Mouse (Mus musculus): Measurements from ENCODE around the gene Rnf130.
"Not testable (repeated sequence)": the region's sequence is repeated elsewhere in the genome, so short reads cannot be mapped to it uniquely, and the experiment has no call there.

Rnf130 gene

DNA sequence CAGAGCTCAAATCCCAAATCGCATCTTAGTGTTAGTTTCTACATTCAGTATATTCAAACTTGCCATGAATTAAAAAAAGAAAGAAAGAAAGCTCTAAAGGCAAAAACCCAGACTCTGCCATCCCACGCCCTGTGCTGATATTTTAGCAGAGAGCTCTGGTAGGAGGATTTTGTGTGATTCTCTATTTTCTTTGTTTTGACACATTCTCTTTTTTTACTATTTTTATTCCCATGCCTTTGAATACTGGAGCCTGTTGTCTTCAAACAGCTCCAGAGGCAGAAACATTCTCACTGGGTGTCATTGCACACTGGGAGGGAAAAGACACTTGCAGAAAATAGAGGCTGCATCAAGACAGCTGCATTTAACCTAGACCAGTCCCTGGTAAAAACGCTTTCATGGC, 61.1 kb downstream of the Rnf130 start:
- DNase-seq (ENCODE audit: low read depth, low spot score): no peak

DNA sequence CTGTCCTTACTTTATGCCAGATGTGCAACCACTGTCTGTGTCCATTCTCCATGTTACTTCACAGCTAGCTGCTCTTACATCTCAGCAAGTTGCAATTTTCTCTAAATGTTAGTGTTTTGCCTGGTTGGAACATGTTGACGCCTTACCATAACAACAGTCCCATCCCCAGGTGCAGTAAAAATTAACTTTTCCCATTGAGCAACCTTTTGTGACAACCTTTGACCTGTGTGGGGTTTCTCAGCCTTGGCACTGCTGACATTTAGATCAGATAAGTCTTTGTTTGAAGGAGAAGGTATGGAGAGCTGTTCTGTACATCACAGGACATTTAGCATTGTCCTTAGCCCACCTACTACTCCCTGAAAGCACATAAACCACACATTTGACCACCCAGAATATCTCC, 64.7 kb downstream of the Rnf130 start:
- DNase-seq (ENCODE audit: low read depth, low spot score): no peak

DNA sequence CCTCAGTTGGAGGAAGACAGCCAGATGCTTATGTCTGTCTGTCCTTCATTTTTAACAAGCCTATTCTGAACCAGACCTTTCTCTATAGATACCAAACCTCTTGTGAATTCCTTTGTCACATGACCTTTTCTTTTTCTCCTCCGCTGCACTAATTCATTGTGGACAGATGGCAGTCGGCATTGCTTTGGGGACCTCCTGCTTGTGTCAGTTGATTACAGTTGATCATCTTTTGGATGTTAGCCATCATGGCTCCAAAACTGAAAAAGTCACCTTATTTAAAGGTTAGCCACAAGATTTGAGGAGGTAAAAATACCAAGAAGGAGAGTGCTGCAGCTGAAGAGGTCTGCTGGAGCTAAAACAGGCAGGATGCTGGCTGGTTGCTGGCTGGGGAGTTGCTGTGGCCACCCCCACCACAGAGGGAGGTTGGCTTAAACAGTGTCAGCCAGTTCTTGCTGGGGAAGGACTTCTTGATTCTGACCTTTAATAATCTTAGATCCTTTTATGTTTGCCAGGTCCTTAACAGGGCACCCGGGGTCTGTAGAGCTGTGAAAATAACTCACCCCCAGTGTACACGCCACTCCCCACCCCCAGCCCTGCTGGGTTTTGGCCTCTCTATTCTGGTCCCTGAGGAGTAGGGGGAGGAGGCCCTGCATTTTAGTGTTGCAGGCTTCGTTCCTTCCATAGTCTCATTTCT, 66.0 kb downstream of the Rnf130 start:
- no peak for DNase-seq (ENCODE audit: low read depth, low spot score)

DNA sequence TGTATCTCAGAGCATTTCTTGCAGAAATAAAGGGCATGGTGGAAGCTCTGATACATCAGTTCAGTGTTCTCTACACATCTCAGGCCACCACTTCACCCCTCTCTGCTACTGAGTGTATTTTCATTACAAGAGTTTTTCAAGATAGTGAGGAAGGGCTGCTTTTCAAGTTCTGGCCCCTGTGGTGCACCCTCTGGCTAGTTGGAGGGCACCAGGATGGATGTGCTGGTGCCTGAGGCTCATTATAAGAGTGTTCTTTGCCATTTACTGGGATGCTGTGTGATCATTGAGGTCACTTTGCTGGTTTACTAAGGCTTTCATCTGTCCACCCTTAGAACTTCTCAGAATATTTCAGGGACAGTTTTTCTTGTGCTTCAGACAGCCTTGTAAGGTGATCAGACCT, 66.5 kb downstream of the Rnf130 start:
- DNase-seq (ENCODE audit: low read depth, low spot score): no peak

DNA sequence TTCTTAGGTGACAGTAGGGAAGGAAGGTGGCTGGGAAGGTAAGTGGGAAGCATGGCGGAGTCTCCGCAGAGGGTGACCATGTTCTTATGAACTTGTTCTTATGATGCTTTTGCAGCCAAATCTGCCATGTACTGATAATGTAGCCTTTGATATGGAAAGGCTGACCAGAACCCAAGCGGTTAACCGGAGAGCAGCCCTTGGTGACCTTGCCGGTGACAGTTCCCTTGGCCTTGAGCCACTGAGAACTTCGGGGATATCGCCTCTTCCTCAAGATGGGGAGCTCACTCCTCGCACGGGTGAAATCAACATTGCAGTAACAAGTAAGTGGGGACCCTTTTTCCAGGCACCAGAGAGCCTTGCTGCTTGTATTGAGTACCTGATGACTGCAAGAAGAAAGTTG, 70.5 kb downstream of the Rnf130 start:
- no peak for DNase-seq (ENCODE audit: low read depth, low spot score)

DNA sequence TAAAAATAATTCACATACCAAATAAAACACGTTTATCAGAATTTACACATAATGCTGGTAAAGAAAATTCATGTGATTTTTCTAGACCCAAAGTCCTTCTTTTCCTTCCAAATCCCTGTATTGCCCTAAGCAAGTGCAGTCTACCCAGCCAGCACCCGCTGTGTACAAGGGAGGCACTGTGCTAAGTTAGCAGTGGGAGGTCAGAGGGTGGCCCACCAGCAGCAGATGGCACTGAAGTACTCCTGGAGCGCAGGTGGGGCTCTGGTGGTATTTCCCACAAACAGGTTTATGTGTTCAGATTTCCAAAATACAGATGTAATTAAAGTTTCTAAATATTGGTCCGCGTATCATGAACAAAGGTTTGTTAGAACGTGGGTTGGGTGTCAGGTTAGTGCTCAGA, 71.9 kb downstream of the Rnf130 start:
- DNase-seq (ENCODE audit: low read depth, low spot score): no peak

DNA sequence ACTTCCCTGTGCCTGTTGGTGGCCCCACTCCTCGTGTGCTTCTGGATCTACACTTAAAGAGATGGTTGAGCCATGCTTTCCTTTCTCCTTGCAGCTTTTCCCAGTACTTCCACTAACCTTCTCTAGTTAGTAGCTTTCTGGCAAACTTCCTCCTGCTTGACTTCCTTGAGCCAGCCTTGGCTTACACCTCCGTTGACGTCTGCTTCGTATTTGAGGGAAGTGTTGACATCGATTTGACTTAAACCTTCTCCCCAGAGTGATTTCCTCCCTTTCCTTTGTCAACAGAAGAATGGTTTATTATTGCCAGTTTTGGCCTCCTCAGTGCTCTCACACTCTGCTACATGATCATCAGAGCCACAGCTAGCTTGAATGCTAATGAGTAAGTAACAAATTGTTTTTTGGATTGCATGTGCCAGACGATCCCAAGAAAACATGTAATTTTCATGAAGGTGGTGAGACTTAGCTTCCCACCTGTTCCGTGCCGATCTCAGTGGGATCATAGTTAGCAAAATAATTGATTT, 73.9 kb downstream of the Rnf130 start:
- DNase-seq (ENCODE audit: low read depth, low spot score): no peak

DNA sequence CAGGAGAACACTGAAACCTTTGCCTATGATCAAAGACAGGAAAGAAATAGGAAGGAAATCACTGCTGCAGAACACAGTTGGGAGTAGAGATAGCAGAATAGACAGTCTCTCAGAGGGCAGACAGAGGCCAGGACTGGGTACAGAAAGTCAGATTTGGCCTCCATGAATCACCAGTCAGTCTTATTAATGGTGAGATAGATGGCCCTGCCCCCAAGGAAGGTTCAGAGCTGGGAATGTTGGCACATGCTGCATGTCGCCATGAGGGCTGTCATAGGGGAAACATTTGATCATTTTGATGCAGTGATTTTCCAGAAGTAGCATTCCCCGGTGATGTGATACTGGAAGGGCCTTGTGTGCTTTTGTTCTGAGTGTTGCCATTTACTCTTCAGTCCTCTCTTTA, 74.5 kb downstream of the Rnf130 start:
- no peak for DNase-seq (ENCODE audit: low read depth, low spot score)

DNA sequence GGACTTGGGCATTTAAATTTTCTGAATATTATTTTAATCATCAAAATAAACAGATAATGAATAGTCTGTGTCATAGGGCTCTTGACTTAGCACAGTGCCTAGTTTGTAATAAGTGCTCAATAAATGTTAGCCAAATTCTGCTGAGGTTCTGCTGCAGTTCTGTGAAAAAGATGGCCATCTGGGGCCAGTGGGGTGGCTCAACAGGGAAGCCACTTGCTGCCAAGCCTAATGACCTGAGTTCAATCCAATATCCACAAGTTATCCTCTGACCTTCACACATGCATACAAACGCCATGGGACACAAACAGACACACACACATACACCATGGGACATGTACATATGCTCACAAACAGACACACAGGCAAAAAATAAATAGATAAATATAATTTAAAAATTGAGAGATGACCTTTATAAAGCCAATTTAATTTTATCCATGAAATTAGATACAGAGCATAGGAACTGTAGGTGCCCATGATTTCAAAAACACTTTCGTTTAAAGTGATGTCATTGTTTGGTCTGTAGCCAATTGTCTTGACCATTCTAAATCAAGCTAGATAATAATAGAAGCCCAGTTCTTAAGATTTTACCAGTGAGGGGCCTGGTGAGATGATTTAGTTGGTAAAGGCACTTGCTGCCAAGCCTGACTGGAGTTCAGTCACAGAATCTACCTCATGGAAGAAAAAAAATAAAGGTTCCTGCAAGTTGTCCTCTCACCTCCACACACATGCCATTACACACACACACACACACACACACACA, 75.6 kb downstream of the Rnf130 start:
- no peak for DNase-seq (ENCODE audit: low read depth, low spot score)

DNA sequence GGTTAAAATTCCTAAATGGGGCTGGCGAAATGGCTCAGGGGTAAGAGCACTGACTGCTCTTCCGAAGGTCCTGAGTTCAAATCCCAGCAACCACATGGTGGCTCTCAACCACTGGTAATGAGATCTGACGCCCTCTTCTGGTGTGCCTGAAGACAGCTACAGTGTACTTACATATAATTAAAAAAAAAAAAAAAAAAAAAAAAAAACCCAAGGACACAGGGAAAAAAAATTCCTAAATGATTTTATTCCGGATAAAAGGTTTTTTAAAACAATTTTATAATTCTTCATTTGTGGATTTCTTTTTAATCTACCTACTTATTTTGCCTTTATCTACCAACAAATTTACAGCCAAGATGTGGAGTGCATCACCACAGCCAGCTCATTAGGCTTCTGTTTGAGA, 76.8 kb downstream of the Rnf130 start:
- not testable (repeated sequence) for DNase-seq (ENCODE audit: low read depth, low spot score)

DNA sequence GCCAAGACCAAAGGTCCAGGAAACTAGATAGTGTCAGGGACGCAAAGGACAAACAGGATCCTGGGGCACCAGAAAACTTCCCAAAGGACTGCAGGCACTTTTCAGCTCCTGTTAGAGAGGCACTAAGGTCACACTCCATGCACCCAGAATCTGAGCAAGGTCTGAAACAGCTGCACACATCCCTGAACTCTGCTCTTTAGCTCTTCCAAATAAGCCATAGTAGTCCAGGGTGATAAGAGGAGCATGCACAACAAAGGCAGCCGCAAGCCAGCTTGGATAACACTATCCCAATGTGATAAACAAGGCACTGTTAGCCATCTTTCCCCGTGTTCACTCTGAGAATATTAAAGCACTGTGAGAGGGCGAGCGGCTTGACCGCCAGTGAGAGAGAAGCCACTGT, 78.9 kb downstream of the Rnf130 start:
- DNase-seq (ENCODE audit: low read depth, low spot score): no peak

DNA sequence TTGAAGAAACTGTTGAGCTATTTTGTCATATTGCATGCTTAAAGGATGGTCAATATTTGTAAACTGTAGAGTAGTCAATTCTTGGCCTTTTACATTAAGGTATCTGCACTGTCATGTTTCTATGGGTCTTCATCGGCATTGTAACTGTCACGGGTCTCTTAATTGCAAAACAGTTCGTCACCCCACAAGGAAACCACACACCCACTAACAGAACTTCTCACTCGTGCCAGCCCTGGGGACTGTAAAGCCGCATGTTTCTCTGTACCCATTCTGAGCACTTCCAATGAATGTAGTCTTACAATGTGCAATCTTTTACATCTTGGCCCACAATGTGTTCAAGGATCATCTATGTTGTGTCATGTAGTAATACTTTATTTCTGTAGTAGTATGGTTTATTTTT, 80.1 kb downstream of the Rnf130 start:
- no peak for DNase-seq (ENCODE audit: low read depth, low spot score)

DNA sequence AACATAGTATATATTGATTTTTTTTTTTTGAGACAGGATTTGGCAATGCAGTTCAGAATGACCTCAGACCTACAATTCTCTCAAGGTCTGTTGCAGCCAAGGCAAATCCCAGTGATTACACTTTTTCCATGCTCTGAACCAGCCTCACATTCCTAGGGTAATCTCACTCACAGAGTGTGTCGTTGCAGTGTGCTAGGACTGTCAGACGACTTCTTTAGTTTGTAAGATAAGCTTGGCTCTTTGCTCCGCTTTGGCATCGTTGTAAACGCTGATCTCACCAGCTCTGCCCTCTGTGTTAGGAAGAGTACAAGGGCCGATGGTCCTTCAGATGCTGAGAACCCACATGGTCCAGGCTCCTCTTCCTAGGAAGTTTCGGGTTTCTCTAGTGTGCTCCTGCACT, 80.9 kb downstream of the Rnf130 start:
- no peak for DNase-seq (ENCODE audit: low read depth, low spot score)

DNA sequence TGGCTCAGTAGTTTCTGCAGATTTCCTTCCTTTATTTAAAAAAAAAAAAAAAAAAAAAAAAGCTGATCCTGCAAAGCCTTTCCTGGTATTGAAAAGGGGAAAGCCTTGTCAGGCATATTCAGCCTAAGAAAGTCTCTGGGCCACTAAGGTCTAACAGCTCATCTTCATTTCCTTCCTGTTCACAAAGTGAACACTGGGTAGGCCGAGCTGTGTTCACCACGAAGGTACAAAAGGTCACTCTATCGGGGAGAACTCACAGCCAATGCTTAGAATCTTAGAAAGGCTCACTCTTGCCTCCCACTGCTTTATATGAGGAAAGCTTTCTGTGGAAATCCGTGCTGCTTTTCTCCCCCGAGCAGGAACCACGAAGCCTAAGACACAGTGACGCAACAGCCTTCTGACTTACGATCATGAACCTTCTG, 83.7 kb downstream of the Rnf130 start:
- DNase-seq (ENCODE audit: low read depth, low spot score): no peak

DNA sequence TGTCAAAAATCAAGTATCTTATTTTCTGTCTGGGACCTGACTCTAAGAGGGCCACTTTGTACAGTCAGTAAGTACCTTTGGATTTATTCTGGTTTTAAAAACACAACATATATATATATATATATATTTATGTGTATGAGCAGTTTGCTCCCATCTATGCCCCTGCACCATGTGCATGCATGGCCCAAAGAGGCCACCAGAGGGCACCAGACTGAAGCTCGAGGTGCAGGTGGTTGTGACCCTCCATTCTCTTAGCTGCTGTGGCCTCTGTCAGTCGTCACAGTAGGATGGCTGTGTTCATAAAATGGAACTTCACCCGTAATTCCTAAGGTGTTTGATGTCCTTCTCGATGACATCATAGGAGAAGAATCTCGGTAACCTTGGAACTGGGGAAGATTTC, 89.2 kb downstream of the Rnf130 start:
- peak; percentile 55 for DNase-seq (ENCODE audit: low read depth, low spot score)

DNA sequence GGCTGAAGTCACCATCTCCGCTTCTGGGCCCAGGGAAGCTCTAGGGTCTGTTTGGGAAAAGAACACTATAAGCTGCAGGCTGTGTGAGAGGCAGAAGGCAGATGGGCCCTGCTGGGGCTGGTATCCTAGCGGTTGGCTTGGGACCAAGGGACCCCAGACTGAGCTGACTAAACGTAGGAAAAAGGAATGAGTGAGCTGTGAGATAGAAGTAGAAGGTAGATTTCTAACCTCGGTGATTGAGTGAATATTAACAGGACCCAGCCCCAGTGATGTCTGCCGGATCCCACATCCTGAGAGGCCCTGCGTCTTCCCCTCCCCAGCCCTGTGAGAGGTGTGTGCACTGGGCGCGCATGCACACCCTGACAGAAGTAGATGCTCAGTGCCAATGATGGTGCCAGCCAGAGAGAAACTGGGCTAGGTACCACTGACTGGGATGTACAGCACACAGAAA, 97.5 kb downstream of the Rnf130 start:
- no peak for DNase-seq (ENCODE audit: low read depth, low spot score)

DNA sequence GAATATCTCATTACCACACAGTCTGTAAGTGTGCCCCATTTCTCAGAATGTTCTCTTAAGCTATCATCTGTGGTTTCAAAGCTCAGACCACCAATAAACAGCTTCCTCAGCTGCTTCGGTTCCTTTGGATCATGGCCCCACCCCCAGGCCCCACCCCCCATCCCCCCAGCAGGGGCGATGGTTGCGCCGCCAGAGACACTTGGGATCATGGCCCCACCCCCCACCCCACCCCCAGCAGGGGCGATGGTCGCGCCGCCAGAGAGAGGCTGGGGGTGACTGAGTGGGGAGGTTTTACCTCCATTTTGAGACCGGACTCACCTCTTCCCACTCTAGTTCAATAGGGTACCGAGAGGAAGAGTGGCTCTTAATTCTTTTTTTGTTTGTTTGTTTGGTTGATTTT, 102.6 kb downstream of the Rnf130 start:
- DNase-seq (ENCODE audit: low read depth, low spot score): no peak

DNA sequence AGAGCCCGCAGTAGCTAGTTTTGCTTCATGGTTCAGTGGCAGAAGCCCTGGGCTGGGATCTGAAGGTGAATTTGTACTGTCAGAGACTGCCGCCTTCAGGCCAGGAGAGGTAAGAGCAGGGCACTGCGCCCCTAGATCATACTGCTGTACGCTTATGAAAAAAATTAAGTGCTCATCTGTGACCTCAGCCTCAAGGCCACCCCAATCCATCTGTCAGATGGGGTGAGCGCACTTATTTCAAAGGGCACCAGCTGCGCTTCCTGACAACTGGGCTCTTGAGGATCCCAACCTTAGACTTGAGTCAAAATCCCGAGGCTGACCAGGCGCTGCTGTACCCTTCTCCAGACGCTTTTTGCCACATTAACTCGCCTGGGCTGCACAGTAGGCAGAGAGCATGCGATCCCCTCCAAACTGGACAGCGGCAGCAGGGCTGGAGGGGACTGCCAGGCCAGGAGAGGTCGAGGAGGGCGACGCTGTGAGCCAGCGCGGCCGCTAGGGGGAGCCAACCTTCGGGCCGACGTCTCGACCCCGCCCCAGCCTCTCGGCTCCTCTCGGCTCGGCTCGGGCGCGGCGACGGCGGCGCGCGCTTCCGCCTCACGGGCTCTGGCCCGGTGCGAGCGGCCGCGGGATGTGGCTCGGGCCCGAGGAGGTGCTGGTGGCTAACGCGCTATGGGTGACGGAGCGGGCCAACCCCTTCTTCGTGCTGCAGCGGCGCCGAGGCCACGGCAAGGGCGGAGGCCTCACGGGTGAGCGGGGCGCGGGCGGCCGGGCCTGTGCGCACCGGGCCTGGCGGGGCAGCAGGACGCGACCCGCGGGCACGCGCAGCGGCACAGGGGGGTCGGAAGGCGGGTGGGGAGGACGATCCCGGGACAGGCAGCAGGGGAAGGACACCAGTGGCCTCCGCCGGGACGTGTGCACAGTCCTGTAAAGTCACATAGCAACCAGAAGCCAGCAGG, 105.9 kb downstream of the Rnf130 start, which contains the start of gene Tbc1d9b:
Gene Tbc1d9b, plus strand, starts transcription at position 586 of the 956 bp plus-strand sequence.
- DNase-seq (ENCODE audit: low read depth, low spot score): peak; percentile 77

DNA sequence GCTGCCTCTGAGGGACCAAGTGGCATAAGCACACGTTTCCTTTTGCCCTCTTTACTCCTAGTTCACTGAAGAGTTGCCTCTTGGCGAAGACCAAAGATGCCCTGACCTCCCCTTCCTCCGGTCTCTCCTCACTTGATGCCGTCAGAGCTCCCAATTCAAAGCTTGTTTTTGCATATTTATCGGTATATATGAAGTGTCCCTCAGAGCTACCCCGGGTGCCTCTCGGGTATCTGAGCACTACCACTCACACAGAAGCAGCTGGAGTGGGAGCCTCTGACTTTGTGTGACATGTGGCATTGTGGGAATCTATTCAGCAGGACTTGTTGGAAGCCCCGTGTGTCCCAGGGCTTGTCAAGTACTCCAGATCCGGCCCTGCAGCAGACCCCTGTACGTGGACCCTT, 106.7 kb downstream of the Rnf130 start:
- DNase-seq (ENCODE audit: low read depth, low spot score): no peak

DNA sequence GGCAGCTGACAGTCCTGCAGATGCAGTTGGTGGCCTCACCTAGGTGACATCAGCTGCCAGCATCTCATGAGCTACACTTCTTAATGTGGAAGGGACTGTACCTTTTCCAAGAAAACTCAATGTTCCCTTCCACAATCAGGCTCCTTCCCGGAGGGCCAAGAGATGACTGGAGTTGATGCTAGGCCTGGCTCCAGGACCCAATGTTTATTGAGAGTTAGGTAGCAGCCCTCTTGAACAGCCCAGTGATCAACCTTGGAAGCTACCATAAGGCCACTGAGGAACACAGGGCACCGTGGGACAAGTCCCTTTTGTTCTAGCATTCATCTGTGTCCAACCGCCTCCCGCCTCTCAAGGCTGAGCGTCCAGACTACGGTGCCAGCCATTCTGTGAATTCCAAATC, 107.1 kb downstream of the Rnf130 start:
- DNase-seq (ENCODE audit: low read depth, low spot score): no peak

DNA sequence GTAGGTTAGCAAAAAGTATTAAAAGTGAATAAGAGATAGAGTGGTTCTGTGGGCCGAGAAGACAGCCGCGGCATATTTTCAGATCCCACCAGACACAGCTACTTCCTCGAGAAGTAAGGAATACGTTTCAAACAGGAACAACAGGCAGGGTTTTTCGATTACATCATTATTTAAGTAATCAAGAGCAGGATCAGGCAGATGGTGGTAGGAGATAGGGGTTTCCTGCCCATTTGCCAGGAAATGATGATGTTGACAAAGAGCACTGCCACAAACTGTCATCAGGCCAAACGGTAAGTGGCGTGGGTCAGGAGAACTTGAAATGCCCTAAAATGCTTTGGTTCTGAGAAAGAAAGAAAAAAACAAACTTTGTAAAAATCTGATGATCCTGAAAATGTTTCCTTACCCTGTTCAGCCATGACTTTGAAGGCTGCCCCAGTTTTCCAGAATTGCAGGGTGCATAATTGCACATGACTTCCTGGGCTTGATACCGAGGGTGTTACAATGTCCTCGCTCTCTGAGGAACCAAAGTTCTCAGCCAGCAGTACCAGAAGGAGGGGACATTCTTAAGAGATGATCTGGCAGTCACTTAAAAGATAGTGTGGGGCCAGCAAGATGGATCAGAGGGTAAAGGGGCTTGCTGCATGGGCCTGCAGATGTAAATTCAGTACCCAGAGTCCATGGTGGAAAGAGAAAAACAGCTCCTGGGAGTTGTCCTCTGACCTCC, 109.2 kb downstream of the Rnf130 start:
- no peak for DNase-seq (ENCODE audit: low read depth, low spot score)

Measured in WW6 (cell line).